Comparison of ENCODE assay signal across 8 mouse cellular contexts in genomic region chr6:113344321-113344720, GRCm38 (mm10). TPM values are rescaled to one million over a fixed set of nuclear protein-coding genes. Genes with fewer than 3 reads are reported as not detected.
DNase-seq lines count a peak whose midpoint lies in the region; ATAC-seq and TF ChIP-seq lines count a peak whose summit lies in the region.

No protein-coding gene starts in this region.

- ATAC-seq in embryonic facial prominence, embryonic 13.5 days (ENCODE audit: insufficient number of reproducible peaks, insufficient read depth, low FRiP score, low TSS enrichment, low read depth): no peak
- peak; percentile 31; the same call in 1 of the 2 replicates for ATAC-seq in heart, embryonic 15.5 days (replicated peaks; ENCODE audit: insufficient number of reproducible peaks, insufficient read depth, low FRiP score, low read depth)
- ATAC-seq in kidney, postnatal 0 days (replicated peaks; ENCODE audit: low FRiP score, low read depth): no peak
- ATAC-seq in megakaryocyte progenitor cell, adult 5-6 weeks (replicated peaks; ENCODE audit: poor library complexity): no peak

- H3K9ac ChIP-seq in embryonic facial prominence, embryonic 13.5 days: peak overlapping the region; percentile 92; the same call in 1 of the 2 replicates
- no peak overlapping the region for H3K9ac ChIP-seq in heart, embryonic 15.5 days
- peak overlapping the region; percentile 74; the same call in 1 of the 2 replicates for H3K9ac ChIP-seq in kidney, postnatal 0 days (ENCODE audit: low read depth, low read length)

- H3K36me3 ChIP-seq in embryonic facial prominence, embryonic 13.5 days: peaks cover 14% of the 10 kb centered on the region
- H3K36me3 ChIP-seq in heart, embryonic 15.5 days: peaks cover 9% of the 10 kb centered on the region; the same call in 1 of the 2 replicates
- H3K36me3 ChIP-seq in kidney, postnatal 0 days (ENCODE audit: insufficient read depth, low read length): peaks cover 8% of the 10 kb centered on the region; the same call in 1 of the 2 replicates

- no peak for TF ChIP-seq CTCF in kidney, postnatal 0 days (IDR thresholded peaks at IDR 0.05; ENCODE audit: low read depth)

- DNase-seq in right cerebral cortex, postnatal 14 days: peak; percentile 56
- no peak for DNase-seq in right cerebral cortex, postnatal 36 days (ENCODE audit: low spot score in 2 of 2)
- peak; percentile 47 for DNase-seq in kidney, postnatal 0 days (ENCODE audit: low spot score)
- DNase-seq in lung, postnatal 4 days: peak; percentile 85 to 92
- no peak for DNase-seq in thymus, adult 18-20 months

- peak overlapping the region; percentile 77 for H3K4me2 ChIP-seq in embryonic facial prominence, embryonic 13.5 days
- H3K4me2 ChIP-seq in heart, embryonic 15.5 days: peak overlapping the region; percentile 80
- H3K4me2 ChIP-seq in kidney, postnatal 0 days (ENCODE audit: low read length): peak overlapping the region; percentile 78

- H3K4me3 ChIP-seq in embryonic facial prominence, embryonic 13.5 days: peak overlapping the region; percentile 74
- peak overlapping the region; percentile 73 for H3K4me3 ChIP-seq in heart, embryonic 15.5 days
- H3K4me3 ChIP-seq in kidney, postnatal 0 days (replicated peaks; ENCODE audit: low read depth, low read length): no peak overlapping the region

- WGBS in embryonic facial prominence, embryonic 13.5 days: 52% methylated on average over 2 of the region's 2 CpGs
- 20% methylated on average over 2 of the region's 2 CpGs for WGBS in heart, embryonic 15.5 days
- 23% methylated on average over 2 of the region's 2 CpGs for WGBS in kidney, postnatal 0 days

- no peaks in the 10 kb centered on the region for H3K27me3 ChIP-seq in embryonic facial prominence, embryonic 13.5 days
- H3K27me3 ChIP-seq in heart, embryonic 15.5 days: no peaks in the 10 kb centered on the region
- no peaks in the 10 kb centered on the region for H3K27me3 ChIP-seq in kidney, postnatal 0 days (ENCODE audit: insufficient read depth, low read length)

- H3K27ac ChIP-seq in embryonic facial prominence, embryonic 13.5 days: no peak overlapping the region
- peak overlapping the region; percentile 82 for H3K27ac ChIP-seq in heart, embryonic 15.5 days
- H3K27ac ChIP-seq in kidney, postnatal 0 days: peak overlapping the region; percentile 60

- H3K9me3 ChIP-seq in embryonic facial prominence, embryonic 13.5 days: no peaks in the 10 kb centered on the region
- no peaks in the 10 kb centered on the region for H3K9me3 ChIP-seq in heart, embryonic 15.5 days (replicated peaks)
- no peaks in the 10 kb centered on the region for H3K9me3 ChIP-seq in kidney, postnatal 0 days (replicated peaks; ENCODE audit: low read length)

- H3K4me1 ChIP-seq in embryonic facial prominence, embryonic 13.5 days: peaks cover 24% of the 10 kb centered on the region
- peaks cover 30% of the 10 kb centered on the region for H3K4me1 ChIP-seq in heart, embryonic 15.5 days (replicated peaks)
- peaks cover 27% of the 10 kb centered on the region for H3K4me1 ChIP-seq in kidney, postnatal 0 days (replicated peaks; ENCODE audit: insufficient read depth, low read length)

RNA-seq across cellular contexts. Expression of gene Camk1, which starts 0.5 kb away (rescaled TPM):
- 95.2 and 97.8 TPM in 2 replicates for polyA plus RNA-seq in embryonic facial prominence, embryonic 13.5 days (2015; fragmentation: Nextera tagmentation; extraction: Ambion mirVana)
- 110 and 122 TPM in 2 replicates for polyA plus RNA-seq in heart, embryonic 15.5 days (2015; fragmentation: Nextera tagmentation; extraction: Ambion mirVana)
- 90.6 and 99.7 TPM in 2 replicates for polyA plus RNA-seq in kidney, postnatal 0 days (2015; fragmentation: Nextera tagmentation; extraction: Ambion mirVana)
- total RNA-seq in megakaryocyte progenitor cell, adult 5-6 weeks (2015): 10.2 and 15.2 TPM in 2 replicates
- 16.6 and 24.3 TPM in 2 replicates for total RNA-seq in megakaryocyte progenitor cell, adult 5-6 weeks (2017)

RNA-seq across cellular contexts. Expression of gene Ogg1, which starts 17.5 kb away (rescaled TPM):
- 13.6 and 13.9 TPM in 2 replicates for polyA plus RNA-seq in embryonic facial prominence, embryonic 13.5 days (2015; fragmentation: Nextera tagmentation; extraction: Ambion mirVana)
- polyA plus RNA-seq in heart, embryonic 15.5 days (2015; fragmentation: Nextera tagmentation; extraction: Ambion mirVana): 6.1 and 9.6 TPM in 2 replicates
- 14.0 TPM in 2 replicates for polyA plus RNA-seq in kidney, postnatal 0 days (2015; fragmentation: Nextera tagmentation; extraction: Ambion mirVana)
- 12.7 and 13.4 TPM in 2 replicates for total RNA-seq in megakaryocyte progenitor cell, adult 5-6 weeks (2015)
- 4.1 and 9.7 TPM in 2 replicates for total RNA-seq in megakaryocyte progenitor cell, adult 5-6 weeks (2017)

RNA-seq across cellular contexts. Expression of gene Tada3, which starts 33.4 kb away (rescaled TPM):
- 47.5 and 51.9 TPM in 2 replicates for polyA plus RNA-seq in embryonic facial prominence, embryonic 13.5 days (2015; fragmentation: Nextera tagmentation; extraction: Ambion mirVana)
- 36.1 and 43.9 TPM in 2 replicates for polyA plus RNA-seq in heart, embryonic 15.5 days (2015; fragmentation: Nextera tagmentation; extraction: Ambion mirVana)
- 37.9 and 39.9 TPM in 2 replicates for polyA plus RNA-seq in kidney, postnatal 0 days (2015; fragmentation: Nextera tagmentation; extraction: Ambion mirVana)
- total RNA-seq in megakaryocyte progenitor cell, adult 5-6 weeks (2015): 23.0 and 24.5 TPM in 2 replicates
- 11.9 and 13.9 TPM in 2 replicates for total RNA-seq in megakaryocyte progenitor cell, adult 5-6 weeks (2017)

RNA-seq across cellular contexts. Expression of gene Arpc4, which starts 33.6 kb away (rescaled TPM):
- 357 and 384 TPM in 2 replicates for polyA plus RNA-seq in embryonic facial prominence, embryonic 13.5 days (2015; fragmentation: Nextera tagmentation; extraction: Ambion mirVana)
- 232 and 253 TPM in 2 replicates for polyA plus RNA-seq in heart, embryonic 15.5 days (2015; fragmentation: Nextera tagmentation; extraction: Ambion mirVana)
- 375 and 420 TPM in 2 replicates for polyA plus RNA-seq in kidney, postnatal 0 days (2015; fragmentation: Nextera tagmentation; extraction: Ambion mirVana)
- total RNA-seq in megakaryocyte progenitor cell, adult 5-6 weeks (2015): 171 and 208 TPM in 2 replicates
- 306 and 331 TPM in 2 replicates for total RNA-seq in megakaryocyte progenitor cell, adult 5-6 weeks (2017)

RNA-seq across cellular contexts. Expression of gene Brpf1, which starts 37.4 kb away (rescaled TPM):
- polyA plus RNA-seq in embryonic facial prominence, embryonic 13.5 days (2015; fragmentation: Nextera tagmentation; extraction: Ambion mirVana): 19.1 and 20.4 TPM in 2 replicates
- polyA plus RNA-seq in heart, embryonic 15.5 days (2015; fragmentation: Nextera tagmentation; extraction: Ambion mirVana): 9.0 and 12.0 TPM in 2 replicates
- 12.2 and 12.5 TPM in 2 replicates for polyA plus RNA-seq in kidney, postnatal 0 days (2015; fragmentation: Nextera tagmentation; extraction: Ambion mirVana)
- 33.9 and 34.7 TPM in 2 replicates for total RNA-seq in megakaryocyte progenitor cell, adult 5-6 weeks (2015)
- total RNA-seq in megakaryocyte progenitor cell, adult 5-6 weeks (2017): 36.6 and 39.0 TPM in 2 replicates

Comparison
In these comparisons a context has a peak if more than half of its experiments do, and no peak if none do; other contexts are left out.
1. DNase-seq: peak in right cerebral cortex, postnatal 14 days (single experiment), kidney, postnatal 0 days (single experiment) and lung, postnatal 4 days (2 of 2); none in right cerebral cortex, postnatal 36 days (0 of 2) and thymus, adult 18-20 months (0 of 2).
2. Peak in every context shown above with its lines, with median percentiles within 50 percentile points of each other: H3K4me2 ChIP-seq.